Comparison of ENCODE assay signal across 8 mouse cellular contexts in genomic region chr11:101066549-101067412, GRCm38 (mm10). TPM values are rescaled to one million over a fixed set of nuclear protein-coding genes. Genes with fewer than 3 reads are reported as not detected.
A peak's percentile ranks its signal among the peaks of the same experiment; 100 is the strongest.
DNase-seq lines count a peak whose midpoint lies in the region; ATAC-seq lines count a peak whose summit lies in the region.

No protein-coding gene starts in this region.

- peaks cover 28% of the 10 kb centered on the region for H3K4me1 ChIP-seq in hindbrain, embryonic 15.5 days (replicated peaks)

- ATAC-seq in hindbrain, embryonic 15.5 days (ENCODE audit: low FRiP score, low read depth): no peak
- peak; percentile 49 for ATAC-seq in megakaryocyte, adult 5-6 weeks (ENCODE audit: poor library complexity, severe bottlenecking)

- peak overlapping the region; percentile 26 for H3K4me3 ChIP-seq in hindbrain, embryonic 15.5 days

- no peaks in the 10 kb centered on the region for H3K27me3 ChIP-seq in hindbrain, embryonic 15.5 days

- H3K27ac ChIP-seq in hindbrain, embryonic 15.5 days (replicated peaks): peak overlapping the region; percentile 46; the same call in 1 of the 2 replicates

- peak overlapping the region; percentile 56 for H3K4me2 ChIP-seq in hindbrain, embryonic 15.5 days

- peak; percentile 77 for DNase-seq in T-cell, adult 2 months (ENCODE audit: low spot score)
- peak; percentile 96 to 97 for DNase-seq in cerebellum, postnatal 10 days
- DNase-seq in gastrocnemius, adult 18-20 months (ENCODE audit: low spot score): peak; percentile 79
- peak; percentile 76 to 77 for DNase-seq in left cerebral cortex, adult 18-20 months (ENCODE audit: low spot score in 2 of 2)
- peak; percentile 83 for DNase-seq in right cerebral cortex, postnatal 14 days
- peak; percentile 78 to 89 for DNase-seq in urinary bladder, postnatal 4 days (ENCODE audit: low spot score in 2 of 2)

- peaks cover 14% of the 10 kb centered on the region for H3K36me3 ChIP-seq in hindbrain, embryonic 15.5 days

- no peaks in the 10 kb centered on the region for H3K9me3 ChIP-seq in hindbrain, embryonic 15.5 days

- no peak overlapping the region for H3K9ac ChIP-seq in hindbrain, embryonic 15.5 days

- 22% methylated on average over 18 of the region's 18 CpGs for WGBS in hindbrain, embryonic 15.5 days

RNA-seq across cellular contexts. Expression of gene Naglu, which starts 3.0 kb away (rescaled TPM):
- total RNA-seq in gastrocnemius, adult 18-20 months (2021): 1 to 10 TPM; 3.9 TPM
- polyA plus RNA-seq in hindbrain, embryonic 15.5 days (2015; fragmentation: Nextera tagmentation; extraction: Ambion mirVana): 13.0 and 15.5 TPM in 2 replicates
- 1 to 10 TPM; 7.0 to 7.9 TPM for total RNA-seq in left cerebral cortex, adult 18-20 months (2021)
- total RNA-seq in megakaryocyte, adult 5-6 weeks (2015): 7.2 and 7.9 TPM in 2 replicates
- total RNA-seq in megakaryocyte, adult 5-6 weeks (2017): 8.9 and 9.1 TPM in 2 replicates

RNA-seq across cellular contexts. Expression of gene Hsd17b1, which starts 11.4 kb away (rescaled TPM):
- total RNA-seq in gastrocnemius, adult 18-20 months (2021): under 1 TPM; 0.16 to 0.33 TPM
- polyA plus RNA-seq in hindbrain, embryonic 15.5 days (2015; fragmentation: Nextera tagmentation; extraction: Ambion mirVana): 0.47 and 0.48 TPM in 2 replicates
- under 1 TPM; 0.59 to 0.91 TPM for total RNA-seq in left cerebral cortex, adult 18-20 months (2021)
- total RNA-seq in megakaryocyte, adult 5-6 weeks (2015): 0.11 and 0.45 TPM in 2 replicates
- 0.29 TPM in 1 of 2 replicates, not detected in the other for total RNA-seq in megakaryocyte, adult 5-6 weeks (2017)

RNA-seq across cellular contexts. Expression of gene Coasy, which starts 15.6 kb away (rescaled TPM):
- total RNA-seq in gastrocnemius, adult 18-20 months (2021): 1 to 10 TPM; 7.3 to 7.7 TPM
- 40.6 and 42.4 TPM in 2 replicates for polyA plus RNA-seq in hindbrain, embryonic 15.5 days (2015; fragmentation: Nextera tagmentation; extraction: Ambion mirVana)
- total RNA-seq in left cerebral cortex, adult 18-20 months (2021): 10 to 100 TPM; 22.5 to 24.6 TPM
- 10.6 and 13.1 TPM in 2 replicates for total RNA-seq in megakaryocyte, adult 5-6 weeks (2015)
- total RNA-seq in megakaryocyte, adult 5-6 weeks (2017): 11.4 and 15.8 TPM in 2 replicates

RNA-seq across cellular contexts. Expression of gene Mlx, which starts 20.3 kb away (rescaled TPM):
- 10 to 100 TPM; 12.3 to 14.4 TPM for total RNA-seq in gastrocnemius, adult 18-20 months (2021)
- polyA plus RNA-seq in hindbrain, embryonic 15.5 days (2015; fragmentation: Nextera tagmentation; extraction: Ambion mirVana): 85.1 and 90.0 TPM in 2 replicates
- 10 to 100 TPM; 39.5 to 46.6 TPM for total RNA-seq in left cerebral cortex, adult 18-20 months (2021)
- 62.7 and 64.8 TPM in 2 replicates for total RNA-seq in megakaryocyte, adult 5-6 weeks (2015)
- total RNA-seq in megakaryocyte, adult 5-6 weeks (2017): 79.3 and 96.0 TPM in 2 replicates

RNA-seq across cellular contexts. Expression of gene Psmc3ip, which starts 28.5 kb away (rescaled TPM):
- 1 to 10 TPM; 1.7 to 2.0 TPM for total RNA-seq in gastrocnemius, adult 18-20 months (2021)
- polyA plus RNA-seq in hindbrain, embryonic 15.5 days (2015; fragmentation: Nextera tagmentation; extraction: Ambion mirVana): 21.3 and 22.5 TPM in 2 replicates
- 1 to 10 TPM; 3.0 to 3.6 TPM for total RNA-seq in left cerebral cortex, adult 18-20 months (2021)
- total RNA-seq in megakaryocyte, adult 5-6 weeks (2015): 11.5 and 14.9 TPM in 2 replicates
- total RNA-seq in megakaryocyte, adult 5-6 weeks (2017): 21.3 and 24.1 TPM in 2 replicates
